Mouse (Mus musculus): ENCODE results near the gene Ints6. TPM values are rescaled to one million over a fixed set of nuclear protein-coding genes. Genes with fewer than 3 reads are reported as not detected.
"Not testable (repeated sequence)": the region's sequence is repeated elsewhere in the genome, so short reads cannot be mapped to it uniquely, and the experiment has no call there.

Gene Ints6
- polyA plus RNA-seq, 1 experiment from 2014 or later: 35.3 TPM

DNA sequence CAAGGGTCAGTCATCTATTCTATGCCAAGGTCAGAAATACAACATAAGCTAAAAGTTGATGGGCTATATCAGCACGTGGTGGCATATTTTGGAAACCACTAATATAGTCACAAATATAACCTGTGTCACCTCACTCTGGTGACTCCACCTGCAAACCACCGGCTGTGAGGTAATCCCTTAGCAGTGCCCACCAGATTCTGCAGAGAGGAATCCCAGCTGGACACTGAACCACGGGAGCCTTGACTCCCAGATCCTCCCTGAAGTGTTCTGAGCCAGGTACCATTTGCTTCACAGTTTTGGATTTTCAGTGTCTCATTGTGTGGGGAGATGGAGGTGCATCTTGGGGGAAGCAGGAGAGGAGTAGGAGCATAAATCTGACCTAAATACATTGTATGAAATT, 110.6 kb downstream of the Ints6 start:
- ATAC-seq (ENCODE audit: insufficient number of reproducible peaks, insufficient read depth, low FRiP score, low TSS enrichment): no peak
- Histone ChIP-seq H3K27me3 (no peaks in the 10 kb centered on the region), H3K27ac (no peak overlapping the region), H3K9me3 (no peaks in the 10 kb centered on the region), H3K4me1 (no peaks in the 10 kb centered on the region), H3K4me2 (replicated peaks) (no peak overlapping the region), H3K9ac (no peak overlapping the region), H3K36me3 (no peaks in the 10 kb centered on the region), H3K4me3 (no peak overlapping the region)
- WGBS: 59% methylated on average over 3 of the region's 3 CpGs

DNA sequence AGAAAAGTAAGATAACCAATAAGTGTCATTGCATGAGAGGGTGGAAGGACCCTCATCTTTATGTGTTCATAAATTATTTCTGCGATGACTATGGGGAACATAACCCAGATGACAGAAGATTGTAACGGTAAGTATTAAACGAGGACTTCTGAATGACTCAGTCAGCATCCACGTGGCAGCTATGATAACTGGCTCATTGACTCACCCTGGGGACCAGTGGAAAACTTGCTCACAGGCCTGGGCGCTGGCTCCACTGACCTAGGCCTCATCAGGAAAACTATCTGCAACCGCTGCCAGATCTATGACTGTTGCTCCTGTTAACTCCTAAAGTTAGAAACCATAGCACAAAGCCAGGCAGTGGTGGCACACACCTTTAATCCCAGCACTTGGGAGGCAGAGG, 112.6 kb downstream of the Ints6 start:
- H3K4me1 ChIP-seq: no peaks in the 10 kb centered on the region
- H3K4me3 ChIP-seq: no peak overlapping the region
- H3K36me3 ChIP-seq: no peaks in the 10 kb centered on the region
- H3K27me3 ChIP-seq: no peaks in the 10 kb centered on the region
- no peak overlapping the region for H3K9ac ChIP-seq
- 87% methylated on average over 6 of the region's 6 CpGs for WGBS
- no peak overlapping the region for H3K4me2 ChIP-seq (replicated peaks)
- no peak overlapping the region for H3K27ac ChIP-seq
- H3K9me3 ChIP-seq: no peaks in the 10 kb centered on the region
- no peak for ATAC-seq (ENCODE audit: insufficient number of reproducible peaks, insufficient read depth, low FRiP score, low TSS enrichment)

DNA sequence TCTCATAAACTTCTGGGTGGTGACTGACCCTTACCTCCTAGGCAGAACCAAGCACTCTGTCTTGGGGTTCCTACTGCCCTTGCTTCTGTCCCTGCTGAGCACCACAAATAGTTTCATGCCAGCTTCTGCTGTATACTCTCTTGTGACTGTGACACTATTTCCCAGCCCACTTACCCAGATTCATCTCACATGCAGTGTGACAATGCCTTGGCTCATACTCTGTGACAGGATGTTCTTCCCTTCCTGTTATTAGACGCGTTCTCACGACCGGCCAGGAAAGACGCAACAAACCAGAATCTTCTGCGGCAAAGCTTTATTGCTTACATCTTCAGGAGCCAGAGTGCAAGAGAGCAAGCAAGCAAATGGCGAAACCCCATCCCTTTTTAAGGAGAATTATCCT, 118.6 kb downstream of the Ints6 start:
- H3K36me3 ChIP-seq; ATAC-seq (ENCODE audit: insufficient number of reproducible peaks, insufficient read depth, low FRiP score, low TSS enrichment); H3K9me3 ChIP-seq; H3K27ac ChIP-seq; H3K4me3 ChIP-seq; H3K9ac ChIP-seq; H3K27me3 ChIP-seq; H3K4me1 ChIP-seq; H3K4me2 ChIP-seq (replicated peaks): not testable (repeated sequence)
- 81% methylated on average over 6 of the region's 7 CpGs for WGBS

DNA sequence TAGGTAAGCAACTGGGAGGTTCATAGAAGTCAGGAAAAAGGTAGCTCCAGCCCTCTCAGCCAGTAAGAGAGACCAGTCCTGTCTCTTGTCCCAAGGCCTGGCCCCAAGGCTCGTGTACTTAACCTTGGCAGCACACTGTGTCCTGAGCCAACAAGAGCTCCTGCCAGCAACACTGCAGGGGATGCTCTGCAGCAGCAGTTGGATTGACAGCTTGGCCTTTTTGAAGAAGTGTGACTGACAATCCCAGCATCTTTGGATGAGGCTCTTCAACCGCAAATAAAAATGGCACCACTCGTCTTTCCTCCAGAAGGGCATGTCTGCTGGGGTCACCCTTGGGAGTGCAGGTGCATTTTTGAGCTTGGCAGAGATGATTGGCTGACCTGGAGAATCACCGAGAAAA, 120.6 kb downstream of the Ints6 start:
- Histone ChIP-seq H3K27ac (no peak overlapping the region), H3K4me2 (replicated peaks) (no peak overlapping the region), H3K9me3 (no peaks in the 10 kb centered on the region), H3K27me3 (no peaks in the 10 kb centered on the region), H3K36me3 (no peaks in the 10 kb centered on the region), H3K4me1 (peaks cover 6% of the 10 kb centered on the region; the same call in 1 of the 2 replicates), H3K9ac (no peak overlapping the region), H3K4me3 (no peak overlapping the region)
- ATAC-seq (ENCODE audit: insufficient number of reproducible peaks, insufficient read depth, low FRiP score, low TSS enrichment): no peak
- 72% methylated on average over 4 of the region's 4 CpGs for WGBS

DNA sequence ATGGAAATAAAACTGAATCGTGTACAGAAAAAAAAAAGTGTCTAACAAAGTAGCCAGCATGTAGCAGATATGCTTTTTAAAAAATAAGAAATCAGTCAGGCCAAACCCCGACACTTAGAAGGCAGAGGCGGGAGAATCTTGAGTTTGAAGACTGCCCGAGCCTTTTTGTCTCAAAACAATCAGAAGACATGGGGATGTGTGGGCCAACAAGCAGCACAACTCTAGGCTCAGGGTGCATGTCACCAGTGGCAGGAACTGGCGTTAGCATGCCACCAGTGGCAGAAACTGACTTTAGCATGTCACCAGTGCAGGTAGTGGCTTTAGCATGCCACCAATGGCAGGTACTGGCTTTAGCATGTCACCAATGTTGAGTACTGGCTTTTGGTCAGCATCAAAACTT, 121.4 kb downstream of the Ints6 start:
- Histone ChIP-seq H3K9me3 (no peaks in the 10 kb centered on the region), H3K9ac (no peak overlapping the region), H3K27me3 (no peaks in the 10 kb centered on the region), H3K4me3 (no peak overlapping the region), H3K4me1 (peaks cover 6% of the 10 kb centered on the region; the same call in 1 of the 2 replicates), H3K36me3 (no peaks in the 10 kb centered on the region), H3K27ac (no peak overlapping the region), H3K4me2 (replicated peaks) (no peak overlapping the region)
- WGBS: 87% methylated on average over 5 of the region's 5 CpGs
- ATAC-seq (ENCODE audit: insufficient number of reproducible peaks, insufficient read depth, low FRiP score, low TSS enrichment): no peak

DNA sequence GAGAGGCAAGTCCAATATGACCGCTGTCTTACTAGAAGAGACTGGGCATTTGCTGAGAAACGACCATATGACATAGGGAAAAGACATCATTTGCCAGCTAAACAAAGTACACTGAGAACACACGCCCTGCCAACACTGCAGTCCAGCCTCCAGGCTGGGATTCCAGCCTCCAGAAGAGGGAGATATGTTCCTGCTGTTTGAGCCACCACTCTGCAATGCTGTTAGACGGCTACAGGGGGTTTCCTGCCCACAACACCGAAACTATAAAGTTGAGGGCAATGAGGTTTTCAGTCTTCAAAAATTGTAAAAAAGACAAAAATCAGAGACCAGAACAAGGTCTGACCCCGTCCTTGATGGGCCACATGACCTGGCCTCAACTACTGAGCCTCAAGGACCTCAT, 121.9 kb downstream of the Ints6 start:
- H3K4me3 ChIP-seq: no peak overlapping the region
- WGBS: 71% methylated on average over 6 of the region's 6 CpGs
- H3K27ac ChIP-seq: no peak overlapping the region
- peaks cover 6% of the 10 kb centered on the region; the same call in 1 of the 2 replicates for H3K4me1 ChIP-seq
- no peaks in the 10 kb centered on the region for H3K9me3 ChIP-seq
- H3K27me3 ChIP-seq: no peaks in the 10 kb centered on the region
- no peak for ATAC-seq (ENCODE audit: insufficient number of reproducible peaks, insufficient read depth, low FRiP score, low TSS enrichment)
- H3K9ac ChIP-seq: no peak overlapping the region
- H3K36me3 ChIP-seq: no peaks in the 10 kb centered on the region
- no peak overlapping the region for H3K4me2 ChIP-seq (replicated peaks)

DNA sequence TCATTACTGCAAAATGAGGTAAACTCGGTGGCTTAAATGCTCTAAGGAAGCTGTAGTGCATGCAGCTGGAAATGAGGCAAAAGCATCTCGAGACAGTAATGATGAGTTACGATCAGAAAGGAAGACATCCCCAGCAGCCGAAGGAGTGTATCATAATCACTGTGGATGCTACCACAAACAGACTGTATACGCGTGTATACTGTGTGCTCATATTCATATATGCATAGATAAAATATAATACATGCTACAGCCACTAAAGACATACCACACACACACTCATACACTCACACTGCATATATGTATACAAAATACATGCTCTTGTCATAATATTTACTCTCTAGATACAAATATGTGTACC, 122.6 kb downstream of the Ints6 start:
- Histone ChIP-seq H3K9ac (no peak overlapping the region), H3K27me3 (no peaks in the 10 kb centered on the region), H3K9me3 (no peaks in the 10 kb centered on the region), H3K4me2 (replicated peaks) (no peak overlapping the region), H3K4me3 (no peak overlapping the region), H3K4me1 (peaks cover 6% of the 10 kb centered on the region; the same call in 1 of the 2 replicates), H3K27ac (no peak overlapping the region), H3K36me3 (no peaks in the 10 kb centered on the region)
- WGBS: 60% methylated on average over 6 of the region's 6 CpGs
- no peak for ATAC-seq (ENCODE audit: insufficient number of reproducible peaks, insufficient read depth, low FRiP score, low TSS enrichment)

DNA sequence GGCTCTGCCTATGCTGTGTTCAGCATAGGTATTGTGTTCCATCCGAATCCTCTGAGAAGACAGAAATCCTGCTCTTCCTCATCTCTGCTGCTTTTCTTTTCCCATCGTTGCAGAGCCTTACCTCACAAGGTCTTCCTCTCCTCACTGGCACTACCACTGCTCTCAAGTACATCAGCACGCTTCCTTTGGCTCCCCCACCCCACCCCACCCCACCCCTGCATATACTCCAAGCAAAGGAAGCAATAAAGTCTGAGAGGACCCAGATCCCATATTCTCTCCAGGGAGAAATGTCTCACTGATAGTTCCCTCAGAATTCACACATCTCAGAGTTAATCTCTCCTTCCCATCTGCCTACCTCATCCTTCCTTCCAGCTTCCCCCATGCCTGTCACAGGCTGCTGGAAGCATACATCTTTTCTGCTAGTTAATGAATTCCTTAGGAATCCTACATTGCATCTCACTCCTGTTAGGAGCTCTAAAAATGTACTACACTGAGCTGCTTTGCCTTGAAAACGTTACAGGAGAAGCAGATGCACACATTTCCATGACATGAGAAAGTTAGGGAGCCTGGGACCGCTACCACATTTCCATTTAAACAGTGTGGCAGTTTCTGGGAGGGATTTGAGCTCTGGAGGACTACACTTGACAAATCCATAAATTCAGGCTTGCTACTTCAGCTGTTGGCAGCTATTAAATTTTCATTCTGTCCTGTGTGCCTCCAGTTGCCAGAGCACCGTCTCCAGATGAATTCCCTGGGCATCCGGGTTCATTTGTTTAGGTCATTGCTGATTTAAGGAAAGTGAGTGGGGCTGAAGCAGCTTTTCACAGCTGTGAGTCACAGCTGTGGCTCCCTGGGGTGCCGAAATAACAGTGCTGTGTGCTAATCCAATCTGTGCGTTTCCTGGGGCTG, 123.3 kb downstream of the Ints6 start:
- no peak overlapping the region for H3K4me2 ChIP-seq (replicated peaks)
- no peak overlapping the region for H3K9ac ChIP-seq
- no peak overlapping the region for H3K4me3 ChIP-seq
- H3K27ac ChIP-seq: no peak overlapping the region
- no peaks in the 10 kb centered on the region for H3K27me3 ChIP-seq
- H3K4me1 ChIP-seq: peaks cover 6% of the 10 kb centered on the region; the same call in 1 of the 2 replicates
- no peak for ATAC-seq (ENCODE audit: insufficient number of reproducible peaks, insufficient read depth, low FRiP score, low TSS enrichment)
- H3K36me3 ChIP-seq: no peaks in the 10 kb centered on the region
- WGBS: 37% methylated on average over 9 of the region's 9 CpGs
- no peaks in the 10 kb centered on the region for H3K9me3 ChIP-seq

DNA sequence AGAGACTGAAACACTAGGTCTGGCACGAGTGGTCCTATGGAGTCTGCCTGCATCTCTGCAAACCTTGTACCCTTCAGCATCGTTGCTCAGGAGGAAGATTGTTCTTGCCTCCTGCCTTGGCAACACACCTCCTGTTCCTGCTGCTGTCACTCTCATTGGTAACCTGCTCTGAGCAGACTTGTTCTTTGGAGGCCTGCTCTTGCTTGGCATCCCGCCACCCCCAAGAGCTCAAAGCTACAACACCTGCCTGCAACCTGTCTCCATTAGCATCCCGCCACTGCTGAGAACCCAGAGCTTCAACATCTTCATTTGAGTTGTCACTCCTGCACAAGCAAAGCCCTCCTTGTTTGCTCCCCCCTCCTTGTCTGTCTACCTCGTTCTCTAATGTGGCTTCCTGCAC, 133.0 kb downstream of the Ints6 start:
- 89% methylated on average over 5 of the region's 5 CpGs for WGBS
- Histone ChIP-seq H3K9ac (no peak overlapping the region), H3K27ac (no peak overlapping the region), H3K27me3 (no peaks in the 10 kb centered on the region), H3K4me2 (replicated peaks) (no peak overlapping the region), H3K4me3 (no peak overlapping the region), H3K4me1 (no peaks in the 10 kb centered on the region), H3K9me3 (no peaks in the 10 kb centered on the region), H3K36me3 (no peaks in the 10 kb centered on the region)
- ATAC-seq (ENCODE audit: insufficient number of reproducible peaks, insufficient read depth, low FRiP score, low TSS enrichment): no peak

Other genes starting within 250 kb of the Ints6 start
- gene Fam124a, start 205.4 kb downstream of the Ints6 start, polyA plus RNA-seq (2016; fragmentation: Nextera tagmentation; extraction: Ambion mirVana): 3.6 and 4.3 TPM in 2 replicates
- not detected in 2 replicates for gene Gm4131, start 194.2 kb downstream of the Ints6 start, polyA plus RNA-seq (2016; fragmentation: Nextera tagmentation; extraction: Ambion mirVana)
- not detected in 2 replicates for gene Serpine3, start 97.5 kb downstream of the Ints6 start, polyA plus RNA-seq (2016; fragmentation: Nextera tagmentation; extraction: Ambion mirVana)
- 11.1 and 11.7 TPM in 2 replicates for gene Wdfy2, start 76.5 kb upstream of the Ints6 start, polyA plus RNA-seq (2016; fragmentation: Nextera tagmentation; extraction: Ambion mirVana)
- not detected in 2 replicates for gene Defb48, start 223.3 kb upstream of the Ints6 start, polyA plus RNA-seq (2016; fragmentation: Nextera tagmentation; extraction: Ambion mirVana)
- not detected in 2 replicates for gene Defb47, start 236.9 kb upstream of the Ints6 start, polyA plus RNA-seq (2016; fragmentation: Nextera tagmentation; extraction: Ambion mirVana)

Data from embryonic facial prominence, embryonic 12.5 days (tissue).